Mouse (Mus musculus) hindbrain, embryonic 11.5 days (tissue): ENCODE measurements around the gene Aldh1l1. TPM values are rescaled to one million over a fixed set of nuclear protein-coding genes. Genes with fewer than 3 reads are reported as not detected.

ENCODE experiments used
- ATAC-seq: fragments of 200-750 bp; cut with Nextera tagmentation; 2 replicates; pipeline ENCODE4 v1.8.0; 2017; ENCODE audit warnings: mild to moderate bottlenecking, moderate TSS enrichment, moderate library complexity; ENCODE audit not compliant: low FRiP score
- DNase-seq: peaks from one replicate; pipeline ENCODE4 v3.0.0-alpha.2; 2015; ENCODE audit warnings: low spot score
- H3K27ac ChIP-seq: fragments of 300-500 bp; sonication (generic); 2 replicates; pipeline ENCODE4 v1.5.1; 2014; ENCODE audit warnings: mild to moderate bottlenecking, low read depth, low read length
- H3K27me3 ChIP-seq: fragments of 300-500 bp; sonication (generic); 2 replicates; pipeline ENCODE4 v1.6.1; 2014; ENCODE audit warnings: mild to moderate bottlenecking, low read length, moderate library complexity, mixed read lengths; ENCODE audit not compliant: control insufficient read depth, insufficient read depth
- H3K36me3 ChIP-seq: fragments of 300-500 bp; sonication (generic); 2 replicates; pipeline ENCODE4 v1.6.1; 2014; ENCODE audit warnings: mild to moderate bottlenecking, low read length, moderate library complexity, mixed read lengths; ENCODE audit not compliant: control insufficient read depth, insufficient read depth
- H3K4me1 ChIP-seq: fragments of 300-500 bp; sonication (generic); replicated peaks from 2 replicates; pipeline ENCODE4 v1.6.1; 2014; ENCODE audit warnings: low read length, mixed read lengths; ENCODE audit not compliant: control insufficient read depth, insufficient read depth
- H3K4me2 ChIP-seq: fragments of 300-500 bp; sonication (generic); replicated peaks from 2 replicates; pipeline ENCODE4 v1.6.1; 2014; ENCODE audit warnings: mild to moderate bottlenecking, low read depth, low read length
- H3K4me3 ChIP-seq: fragments of 300-500 bp; sonication (generic); 2 replicates; pipeline ENCODE4 v1.5.1; 2014; ENCODE audit warnings: low read depth, low read length
- H3K9ac ChIP-seq: fragments of 300-500 bp; sonication (generic); 2 replicates; pipeline ENCODE4 v1.6.1; 2014; ENCODE audit warnings: low read depth, low read length
- H3K9me3 ChIP-seq: fragments of 300-500 bp; sonication (generic); 2 replicates; pipeline ENCODE4 v1.6.1; 2016; ENCODE audit warnings: low read length; ENCODE audit not compliant: control insufficient read depth
- WGBS: fragments of 180-500 bp; shearing (Covaris S2); extraction: QIAGEN DNeasy Blood & Tissue Kit; methylation state at CpG from one replicate; pipeline ENCODE4 v1.1.7; 2014; 5-methylcytosine and 5-hydroxymethylcytosine counted together
- polyA plus RNA-seq: library from polyadenylated mRNA; unstranded; fragments of >200 nt; fragmentation: Nextera tagmentation; extraction: Ambion mirVana; gene quantifications from 2 replicates; pipeline ENCODE4 v1.2.1, GENCODE M21; 2014

Aldh1l1 gene
- polyA plus RNA-seq, 1 experiment from 2014 or later = 2.2 TPM

GRCm38 (mm10) chr6:90616481-90616880 lies 130.3 kb downstream of the Aldh1l1 start:
- WGBS = 95% methylated on average over 6 of the region's 6 CpGs
- DNase-seq (no peak), ATAC-seq (no peak)
- no peak overlapping the region for H3K4me3 ChIP-seq
- no peak overlapping the region for H3K27ac ChIP-seq
- no peak overlapping the region for H3K4me2 ChIP-seq
- H3K9ac ChIP-seq = no peak overlapping the region
- no peaks in the 10 kb centered on the region for H3K36me3 ChIP-seq
- H3K4me1 ChIP-seq = no peaks in the 10 kb centered on the region; the same call in 1 of the 2 replicates
- H3K9me3 ChIP-seq = no peaks in the 10 kb centered on the region
- no peaks in the 10 kb centered on the region for H3K27me3 ChIP-seq

GRCm38 (mm10) chr6:90618274-90618673 lies 132.0 kb downstream of the Aldh1l1 start:
- Histone ChIP-seq H3K27me3 (no peaks in the 10 kb centered on the region), H3K4me1 (no peaks in the 10 kb centered on the region; the same call in 1 of the 2 replicates), H3K9ac (no peak overlapping the region), H3K36me3 (no peaks in the 10 kb centered on the region), H3K9me3 (no peaks in the 10 kb centered on the region), H3K4me2 (no peak overlapping the region), H3K27ac (no peak overlapping the region), H3K4me3 (no peak overlapping the region)
- DNase-seq (no peak), ATAC-seq (no peak)
- WGBS = 83% methylated on average over 4 of the region's 4 CpGs

GRCm38 (mm10) chr6:90618821-90619636 lies 132.8 kb downstream of the Aldh1l1 start:
- no peak overlapping the region for H3K27ac ChIP-seq
- WGBS = 80% methylated on average over 19 of the region's 19 CpGs

GRCm38 (mm10) chr6:90619936-90620335 lies 133.7 kb downstream of the Aldh1l1 start:
- Histone ChIP-seq H3K9me3 (no peaks in the 10 kb centered on the region), H3K36me3 (no peaks in the 10 kb centered on the region), H3K27ac (no peak overlapping the region), H3K9ac (no peak overlapping the region), H3K4me2 (no peak overlapping the region), H3K4me1 (no peaks in the 10 kb centered on the region; the same call in 1 of the 2 replicates), H3K27me3 (no peaks in the 10 kb centered on the region), H3K4me3 (no peak overlapping the region)
- DNase-seq (no peak), ATAC-seq (no peak)
- whole genome bisulfite sequencing = 76% methylated on average over 5 of the region's 5 CpGs

More at GRCm38 (mm10) chr6:90618821-90619636, 132.8 kb downstream of the Aldh1l1 start:
- Histone ChIP-seq H3K4me2 (no peak overlapping the region), H3K27me3 (no peaks in the 10 kb centered on the region), H3K4me1 (no peaks in the 10 kb centered on the region; the same call in 1 of the 2 replicates), H3K9me3 (no peaks in the 10 kb centered on the region), H3K9ac (no peak overlapping the region), H3K4me3 (no peak overlapping the region), H3K36me3 (no peaks in the 10 kb centered on the region)
- DNase-seq (no peak), ATAC-seq (no peak)

- no peak overlapping the region for H3K4me2 ChIP-seq
- no peaks in the 10 kb centered on the region for H3K36me3 ChIP-seq
- no peak overlapping the region for H3K4me3 ChIP-seq
- DNase-seq (no peak), ATAC-seq (no peak; the same call in 1 of the 2 replicates)
- WGBS = 41% methylated on average over 9 of the region's 9 CpGs
- H3K9ac ChIP-seq = no peak overlapping the region
- no peaks in the 10 kb centered on the region for H3K27me3 ChIP-seq
- H3K9me3 ChIP-seq = no peaks in the 10 kb centered on the region
- H3K4me1 ChIP-seq = no peaks in the 10 kb centered on the region; the same call in 1 of the 2 replicates
- H3K27ac ChIP-seq = no peak overlapping the region
These were observed 134.8 kb downstream of the Aldh1l1 start for GRCm38 (mm10) chr6:90620791-90621583.

- 75% methylated on average over 6 of the region's 6 CpGs for WGBS
- ATAC-seq = no peak
These were observed 135.3 kb downstream of the Aldh1l1 start for GRCm38 (mm10) chr6:90621584-90621890.

GRCm38 (mm10) chr6:90622758-90623455 lies 136.7 kb downstream of the Aldh1l1 start:
- H3K4me3 ChIP-seq = no peak overlapping the region
- no peak overlapping the region for H3K9ac ChIP-seq
- no peak overlapping the region for H3K27ac ChIP-seq
- no peaks in the 10 kb centered on the region; the same call in 1 of the 2 replicates for H3K4me1 ChIP-seq
- WGBS = 42% methylated on average over 11 of the region's 11 CpGs
- no peak for ATAC-seq
- no peaks in the 10 kb centered on the region for H3K9me3 ChIP-seq
- H3K36me3 ChIP-seq = no peaks in the 10 kb centered on the region
- no peak overlapping the region for H3K4me2 ChIP-seq
- H3K27me3 ChIP-seq = no peaks in the 10 kb centered on the region
- no peak for DNase-seq

More at GRCm38 (mm10) chr6:90621584-90621890, 135.3 kb downstream of the Aldh1l1 start:
- no peaks in the 10 kb centered on the region for H3K9me3 ChIP-seq
- H3K27ac ChIP-seq = no peak overlapping the region
- no peak overlapping the region for H3K4me3 ChIP-seq
- H3K27me3 ChIP-seq = no peaks in the 10 kb centered on the region
- H3K36me3 ChIP-seq = no peaks in the 10 kb centered on the region
- H3K4me2 ChIP-seq = no peak overlapping the region
- no peak for DNase-seq
- H3K4me1 ChIP-seq = no peaks in the 10 kb centered on the region; the same call in 1 of the 2 replicates
- no peak overlapping the region for H3K9ac ChIP-seq

- ATAC-seq (no peak), DNase-seq (no peak)
- H3K9me3 ChIP-seq = no peaks in the 10 kb centered on the region
- no peaks in the 10 kb centered on the region; the same call in 1 of the 2 replicates for H3K4me1 ChIP-seq
- H3K4me3 ChIP-seq = no peak overlapping the region
- H3K36me3 ChIP-seq = no peaks in the 10 kb centered on the region
- no peak overlapping the region for H3K9ac ChIP-seq
- H3K27me3 ChIP-seq = no peaks in the 10 kb centered on the region
- H3K4me2 ChIP-seq = no peak overlapping the region
- no peak overlapping the region for H3K27ac ChIP-seq
- 85% methylated on average over 5 of the region's 5 CpGs for WGBS
These were observed 137.2 kb downstream of the Aldh1l1 start for GRCm38 (mm10) chr6:90623456-90623836.
